Mouse (Mus musculus): Measurements from ENCODE around the gene Tsga10.
"Not testable (repeated sequence)": the region's sequence is repeated elsewhere in the genome, so short reads cannot be mapped to it uniquely, and the experiment has no call there.

The Tsga10 gene

GRCm38 (mm10) chr1:37725880-37726279, 140.3 kb downstream of the Tsga10 start:
- in situ Hi-C loops (cut with MboI, MseI), result no loop called here

DNA sequence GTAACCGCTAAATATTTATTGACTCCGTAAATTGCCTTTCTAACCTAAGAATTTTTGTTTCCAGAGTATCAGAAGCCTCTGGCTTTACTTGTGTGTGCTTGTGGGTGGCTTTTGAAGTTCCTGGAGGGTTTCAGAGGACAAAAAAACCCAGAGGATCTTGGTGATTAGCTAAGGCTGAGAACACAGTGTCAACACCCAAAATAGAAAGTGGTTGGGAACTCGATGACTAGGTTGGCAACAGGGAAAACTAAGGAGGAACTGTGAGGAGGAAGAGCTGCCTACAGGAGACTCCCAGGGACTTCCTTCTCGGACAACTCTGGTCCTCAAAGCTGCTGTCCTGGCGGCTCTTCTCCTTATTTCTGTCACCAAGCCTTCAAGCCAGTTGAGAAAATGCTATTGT, 145.1 kb downstream of the Tsga10 start:
- in situ Hi-C loops (cut with MboI, MseI), result no loop called here

DNA sequence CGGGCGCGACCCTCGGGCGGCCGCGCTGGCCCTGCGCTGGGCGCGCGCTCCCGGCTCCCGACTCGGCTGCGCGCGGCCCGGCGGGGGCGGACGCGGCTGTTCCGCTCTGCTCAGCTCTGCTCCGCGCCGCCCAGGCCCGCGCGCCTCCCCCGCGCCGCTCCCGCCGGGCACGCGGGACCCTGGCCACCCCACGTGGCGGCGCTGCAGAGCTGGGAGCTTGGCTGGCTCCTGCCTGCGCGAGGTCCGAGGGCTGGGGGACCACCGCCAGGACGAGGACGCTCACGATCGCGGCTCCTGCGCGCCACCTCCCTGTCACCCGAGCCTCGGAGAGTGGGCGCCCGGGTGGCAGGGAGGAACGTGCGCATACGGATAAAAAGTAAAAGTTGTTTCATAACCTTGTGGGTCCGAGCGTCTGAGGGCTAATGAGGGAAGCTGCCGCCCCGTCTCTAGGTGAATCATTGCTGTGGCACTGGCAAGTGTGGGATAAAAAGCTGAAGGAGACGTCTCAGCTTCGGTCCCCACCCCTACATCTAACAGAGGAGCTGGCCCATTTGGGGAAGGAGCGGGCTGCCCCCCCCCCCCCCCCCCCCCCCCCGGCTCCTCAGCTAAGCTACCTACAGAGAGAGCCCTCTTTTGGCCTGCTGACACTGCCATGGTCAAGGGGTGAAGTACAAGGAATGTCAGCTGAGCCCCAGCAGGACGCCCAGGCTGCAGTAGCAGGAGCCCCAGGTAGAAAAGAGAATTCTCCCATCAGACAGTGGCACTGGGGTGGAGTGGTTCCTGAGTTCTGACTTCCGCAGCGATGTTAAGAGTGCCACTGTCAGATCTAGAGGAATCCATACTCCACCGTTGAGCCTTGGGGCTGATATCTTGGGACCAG, 146.2 kb downstream of the Tsga10 start, which contains the start of gene 2010300C02Rik:
Gene 2010300C02Rik, minus strand, starts transcription at position 325 of the 880 bp plus-strand sequence.
- in situ Hi-C loops (cut with MboI, MseI), result no loop called here

GRCm38 (mm10) chr1:37719030-37719723, 147.1 kb downstream of the Tsga10 start:
- in situ Hi-C loops (cut with MboI, MseI), result no loop called here

GRCm38 (mm10) chr1:37718516-37718915, 147.7 kb downstream of the Tsga10 start:
- in situ Hi-C loops (cut with MboI, MseI), result no loop called here

GRCm38 (mm10) chr1:37717415-37718195, 148.6 kb downstream of the Tsga10 start:
- in situ Hi-C loops (cut with MboI, MseI), result no loop called here

GRCm38 (mm10) chr1:37712357-37712737, 153.9 kb downstream of the Tsga10 start:
- in situ Hi-C loops (cut with MboI, MseI), result not testable (repeated sequence)

- in situ Hi-C loops (cut with MboI, MseI), result no loop called here
Observed at GRCm38 (mm10) chr1:37711596-37712356, 154.5 kb downstream of the Tsga10 start.

DNA sequence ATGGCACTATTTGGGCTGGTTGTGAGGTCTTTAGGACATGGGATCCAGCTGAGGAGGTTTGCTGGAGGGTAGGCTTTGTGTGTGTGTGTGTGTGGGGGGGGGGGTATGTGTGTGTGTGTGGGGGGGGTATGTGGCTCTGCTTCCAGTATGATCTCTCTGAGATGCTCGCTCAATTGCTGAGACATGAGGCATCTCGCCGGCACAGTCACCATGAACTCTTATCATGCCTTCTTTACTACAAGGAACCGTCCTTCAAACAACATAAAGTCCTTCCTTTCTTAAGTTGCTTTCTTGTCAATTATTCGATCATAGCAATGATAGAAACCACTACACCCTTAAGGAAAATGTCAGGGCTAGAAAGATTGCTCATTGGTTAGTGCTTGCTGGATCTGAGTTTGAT, 155.1 kb downstream of the Tsga10 start:
- in situ Hi-C loops (cut with MboI, MseI), result no loop called here

- in situ Hi-C loops (cut with MboI, MseI), result no loop called here
Observed at GRCm38 (mm10) chr1:37709736-37710135, 156.5 kb downstream of the Tsga10 start.

DNA sequence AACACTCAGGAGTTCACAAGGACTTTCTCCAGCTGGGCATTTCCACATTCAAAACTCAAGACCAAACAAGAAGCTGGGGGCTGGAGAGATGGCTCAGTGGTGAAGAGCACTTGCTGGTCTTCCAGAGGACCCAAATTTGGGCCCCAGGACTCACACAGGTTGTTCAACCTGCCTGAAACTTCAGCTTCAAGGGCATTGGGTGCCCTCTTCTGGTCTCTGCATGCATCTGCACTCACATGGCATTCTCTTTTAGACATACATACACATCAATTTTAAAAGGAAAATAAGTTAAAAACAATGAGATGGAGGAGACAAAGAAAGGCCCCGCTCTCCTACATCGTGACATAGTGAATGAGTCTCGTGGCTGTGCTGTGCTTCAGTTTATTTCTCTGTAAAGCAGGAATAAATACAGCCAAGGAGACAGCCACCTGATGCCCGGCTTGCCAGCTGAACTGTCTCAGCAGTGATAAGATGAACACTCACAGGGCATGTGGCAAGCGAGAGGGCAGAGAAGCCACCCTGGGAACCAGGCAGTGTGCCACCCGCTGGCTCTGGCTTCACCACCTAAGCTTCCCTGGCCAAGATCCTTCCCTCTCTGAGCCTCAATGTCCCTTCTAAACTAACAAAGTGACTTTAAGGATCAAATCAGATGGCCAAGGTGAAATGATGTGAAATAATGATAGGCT, 157.8 kb downstream of the Tsga10 start:
- in situ Hi-C loops (cut with MboI, MseI), result no loop called here
